Mouse (Mus musculus) midbrain, embryonic 14.5 days (tissue): ENCODE measurements around the gene Pdk1. TPM values are rescaled to one million over a fixed set of nuclear protein-coding genes. Genes with fewer than 3 reads are reported as not detected.
"Not testable (repeated sequence)": the region's sequence is repeated elsewhere in the genome, so short reads cannot be mapped to it uniquely, and the experiment has no call there.

ENCODE experiments used
- ATAC-seq: fragments of 200-750 bp; cut with Nextera tagmentation; 2 replicates; pipeline ENCODE4 v1.8.0; 2017; ENCODE audit warnings: moderate number of reproducible peaks, moderate library complexity; ENCODE audit not compliant: low FRiP score, low TSS enrichment
- DNase-seq: peaks from one replicate; pipeline ENCODE4 v3.0.0-alpha.2; 2015
- H3K27ac ChIP-seq: fragments of 300-500 bp; sonication (generic); replicated peaks from 2 replicates; pipeline ENCODE4 v1.5.1; 2014; ENCODE audit warnings: mild to moderate bottlenecking, low read depth, low read length, moderate library complexity
- H3K27me3 ChIP-seq: fragments of 300-500 bp; sonication (generic); 2 replicates; pipeline ENCODE4 v1.6.1; 2014; ENCODE audit warnings: low read length, control low read depth, mixed read lengths; ENCODE audit not compliant: control insufficient read depth, insufficient read depth
- H3K36me3 ChIP-seq: fragments of 300-500 bp; sonication (generic); 2 replicates; pipeline ENCODE4 v1.6.1; 2014; ENCODE audit warnings: low read length, control low read depth; ENCODE audit not compliant: control insufficient read depth, insufficient read depth
- H3K4me1 ChIP-seq: fragments of 300-500 bp; sonication (generic); 2 replicates; pipeline ENCODE4 v1.6.1; 2014; ENCODE audit warnings: mild to moderate bottlenecking, antibody characterized with exemption, low read length, control low read depth; ENCODE audit not compliant: control insufficient read depth, insufficient read depth
- H3K4me2 ChIP-seq: fragments of 300-500 bp; sonication (generic); 2 replicates; pipeline ENCODE4 v1.6.1; 2014; ENCODE audit warnings: mild to moderate bottlenecking, low read length, moderate library complexity
- H3K4me3 ChIP-seq: fragments of 300-500 bp; sonication (generic); replicated peaks from 2 replicates; pipeline ENCODE4 v1.5.1; 2014; ENCODE audit warnings: low read depth, low read length
- H3K9ac ChIP-seq: fragments of 300-500 bp; sonication (generic); replicated peaks from 2 replicates; pipeline ENCODE4 v1.6.1; 2014; ENCODE audit warnings: mild to moderate bottlenecking, low read length, moderate library complexity
- H3K9me3 ChIP-seq: fragments of 300-500 bp; sonication (generic); 2 replicates; pipeline ENCODE4 v1.6.1; 2016; ENCODE audit warnings: low read length, control low read depth, mixed read lengths; ENCODE audit not compliant: control insufficient read depth
- WGBS: fragments of 180-500 bp; shearing (Covaris S2); extraction: QIAGEN DNeasy Blood & Tissue Kit; methylation state at CpG from one replicate; pipeline ENCODE4 v1.1.7; 2014; 5-methylcytosine and 5-hydroxymethylcytosine counted together
- polyA plus RNA-seq: library from polyadenylated mRNA; unstranded; fragments of >200 nt; fragmentation: Nextera tagmentation; extraction: Ambion mirVana; gene quantifications from 2 replicates; pipeline ENCODE4 v1.2.1, GENCODE M21; 2014

Pdk1 gene
- polyA plus RNA-seq, 1 experiment from 2014 or later: 23.2 TPM

GRCm38 (mm10) chr2:71898335-71898856, 25.4 kb downstream of the Pdk1 start:
- H3K27ac ChIP-seq: no peak overlapping the region
- no peak overlapping the region for H3K9ac ChIP-seq
- H3K9me3 ChIP-seq: no peaks in the 10 kb centered on the region
- no peaks in the 10 kb centered on the region for H3K27me3 ChIP-seq
- H3K4me2 ChIP-seq: no peak overlapping the region
- 57% methylated on average over 8 of the region's 8 CpGs for WGBS
- ATAC-seq (no peak), DNase-seq (peak; percentile 86)
- no peaks in the 10 kb centered on the region for H3K4me1 ChIP-seq
- H3K4me3 ChIP-seq: no peak overlapping the region
- peaks cover 8% of the 10 kb centered on the region; the same call in 1 of the 2 replicates for H3K36me3 ChIP-seq

GRCm38 (mm10) chr2:71899886-71900285, 26.9 kb downstream of the Pdk1 start:
- H3K27me3 ChIP-seq: no peaks in the 10 kb centered on the region
- peaks cover 8% of the 10 kb centered on the region; the same call in 1 of the 2 replicates for H3K36me3 ChIP-seq
- no peak for DNase-seq
- H3K27ac ChIP-seq: no peak overlapping the region
- WGBS: 92% methylated on average over 15 of the region's 15 CpGs
- H3K4me3 ChIP-seq: no peak overlapping the region
- H3K4me2 ChIP-seq: no peak overlapping the region
- ATAC-seq: no peak
- no peak overlapping the region for H3K9ac ChIP-seq
- H3K4me1 ChIP-seq: no peaks in the 10 kb centered on the region
- no peaks in the 10 kb centered on the region for H3K9me3 ChIP-seq

- no peak overlapping the region for H3K4me2 ChIP-seq
- H3K36me3 ChIP-seq: peaks cover 6% of the 10 kb centered on the region; the same call in 1 of the 2 replicates
- H3K27ac ChIP-seq: no peak overlapping the region
- no peaks in the 10 kb centered on the region for H3K4me1 ChIP-seq
- H3K4me3 ChIP-seq: no peak overlapping the region
- no peaks in the 10 kb centered on the region for H3K27me3 ChIP-seq
- DNase-seq: no peak
- H3K9me3 ChIP-seq: no peaks in the 10 kb centered on the region
- H3K9ac ChIP-seq: no peak overlapping the region
- WGBS: 95% methylated on average over 7 of the region's 7 CpGs
- ATAC-seq: no peak
These were observed 32.1 kb downstream of the Pdk1 start for GRCm38 (mm10) chr2:71905154-71905553.

GRCm38 (mm10) chr2:71906356-71906755, 33.3 kb downstream of the Pdk1 start:
- not testable (repeated sequence) for DNase-seq, H3K9ac ChIP-seq, H3K36me3 ChIP-seq, H3K4me1 ChIP-seq, ATAC-seq, H3K9me3 ChIP-seq, H3K27me3 ChIP-seq, H3K4me3 ChIP-seq, H3K27ac ChIP-seq, H3K4me2 ChIP-seq
- WGBS: 96% methylated on average over 8 of the region's 8 CpGs

GRCm38 (mm10) chr2:71913911-71914310, 40.9 kb downstream of the Pdk1 start:
- no peak for DNase-seq
- Histone ChIP-seq H3K27ac (no peak overlapping the region), H3K9me3 (no peaks in the 10 kb centered on the region), H3K4me1 (no peaks in the 10 kb centered on the region), H3K36me3 (no peaks in the 10 kb centered on the region), H3K4me3 (no peak overlapping the region), H3K27me3 (no peaks in the 10 kb centered on the region), H3K9ac (no peak overlapping the region), H3K4me2 (no peak overlapping the region)
- ATAC-seq: no peak
- 80% methylated on average over 10 of the region's 10 CpGs for WGBS

- DNase-seq (no peak), ATAC-seq (no peak)
- 90% methylated on average over 11 of the region's 11 CpGs for WGBS
- no peaks in the 10 kb centered on the region for H3K9me3 ChIP-seq
- H3K9ac ChIP-seq: no peak overlapping the region
- H3K27me3 ChIP-seq: no peaks in the 10 kb centered on the region
- no peak overlapping the region for H3K4me3 ChIP-seq
- no peak overlapping the region for H3K27ac ChIP-seq
- no peak overlapping the region for H3K4me2 ChIP-seq
- H3K4me1 ChIP-seq: no peaks in the 10 kb centered on the region
- no peaks in the 10 kb centered on the region for H3K36me3 ChIP-seq
These were observed 46.2 kb downstream of the Pdk1 start for GRCm38 (mm10) chr2:71919227-71919647.

GRCm38 (mm10) chr2:71924931-71925330, 51.9 kb downstream of the Pdk1 start:
- H3K9me3 ChIP-seq, H3K4me2 ChIP-seq, H3K36me3 ChIP-seq, H3K9ac ChIP-seq, H3K4me3 ChIP-seq, DNase-seq, ATAC-seq, H3K27me3 ChIP-seq, H3K27ac ChIP-seq, H3K4me1 ChIP-seq: not testable (repeated sequence)
- 96% methylated on average over 2 of the region's 2 CpGs for WGBS

- no peak overlapping the region for H3K9ac ChIP-seq
- WGBS: 91% methylated on average over 8 of the region's 8 CpGs
- ATAC-seq (no peak), DNase-seq (no peak)
- H3K27me3 ChIP-seq: no peaks in the 10 kb centered on the region
- no peaks in the 10 kb centered on the region for H3K9me3 ChIP-seq
- H3K4me3 ChIP-seq: no peak overlapping the region
- no peak overlapping the region for H3K27ac ChIP-seq
- no peak overlapping the region for H3K4me2 ChIP-seq
- H3K36me3 ChIP-seq: no peaks in the 10 kb centered on the region
- H3K4me1 ChIP-seq: no peaks in the 10 kb centered on the region
These were observed 61.0 kb downstream of the Pdk1 start for GRCm38 (mm10) chr2:71934046-71934445.

GRCm38 (mm10) chr2:71936711-71937110, 63.7 kb downstream of the Pdk1 start:
- Histone ChIP-seq H3K4me1 (no peaks in the 10 kb centered on the region), H3K9ac (no peak overlapping the region), H3K4me3 (no peak overlapping the region), H3K4me2 (no peak overlapping the region), H3K36me3 (no peaks in the 10 kb centered on the region), H3K27me3 (no peaks in the 10 kb centered on the region), H3K27ac (no peak overlapping the region), H3K9me3 (no peaks in the 10 kb centered on the region)
- 94% methylated on average over 1 of the region's 1 CpGs for WGBS
- ATAC-seq (no peak), DNase-seq (no peak)
